Mouse (Mus musculus): ENCODE data around the gene Gm44503.
A peak's percentile ranks its signal among the peaks of the same experiment; 100 is the strongest.

DNA sequence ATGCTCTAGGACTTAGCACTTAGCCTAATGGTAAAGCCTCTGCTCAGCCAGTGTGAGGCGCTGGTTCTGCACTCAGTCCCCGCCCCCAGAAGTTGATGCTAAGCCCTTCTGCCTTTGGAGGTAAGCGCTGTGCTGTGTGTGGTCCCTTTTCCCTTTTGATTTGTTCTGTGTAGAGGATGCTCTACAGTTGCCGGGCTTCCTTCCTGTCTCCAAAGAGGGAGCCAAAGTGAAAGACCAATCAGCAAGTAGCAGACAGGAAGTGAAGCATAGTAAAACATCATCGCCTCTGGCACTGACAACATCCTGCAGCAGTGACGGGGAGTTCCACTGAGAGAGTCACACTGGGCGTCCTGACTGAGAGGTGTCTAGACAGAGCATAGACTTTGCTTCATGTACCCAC is 11.2 kb downstream of the Gm44503 start:
- peak; percentile 32 for TF ChIP-seq CTCF (IDR thresholded peaks at IDR 0.05; ENCODE audit: low read depth)
- TF ChIP-seq EP300 (IDR thresholded peaks at IDR 0.05; ENCODE audit: low read depth): no peak
